Mouse (Mus musculus) forebrain, embryonic 10.5 days (tissue): Measurements from ENCODE around the gene Erv3. TPM values are rescaled to one million over a fixed set of nuclear protein-coding genes. Genes with fewer than 3 reads are reported as not detected.

Experiments used
- DNase-seq: peaks from one replicate; pipeline ENCODE4 v3.0.0-alpha.2; 2017; ENCODE audit warnings: low spot score; ENCODE audit errors: extremely low spot score
- H3K27ac ChIP-seq: fragments of 300-500 bp; sonication (generic); 2 replicates; pipeline ENCODE4 v1.5.1; 2016; ENCODE audit warnings: mild to moderate bottlenecking
- H3K27me3 ChIP-seq: fragments of 300-500 bp; sonication (generic); 2 replicates; pipeline ENCODE4 v1.6.1; 2016; ENCODE audit warnings: mild to moderate bottlenecking; ENCODE audit not compliant: poor library complexity, severe bottlenecking
- H3K36me3 ChIP-seq: fragments of 300-500 bp; sonication (generic); replicated peaks from 2 replicates; pipeline ENCODE4 v1.6.1; 2016; ENCODE audit warnings: mild to moderate bottlenecking, moderate library complexity
- H3K4me1 ChIP-seq: fragments of 300-500 bp; sonication (generic); 2 replicates; pipeline ENCODE4 v1.6.1; 2016
- H3K4me3 ChIP-seq: fragments of 300-500 bp; sonication (generic); 2 replicates; pipeline ENCODE4 v1.5.1; 2016; ENCODE audit warnings: mild to moderate bottlenecking, moderate library complexity
- H3K9me3 ChIP-seq: fragments of 300-500 bp; sonication (generic); 2 replicates; pipeline ENCODE4 v1.6.1; 2016; ENCODE audit warnings: mild to moderate bottlenecking, moderate library complexity
- WGBS: fragments of 180-500 bp; shearing (Covaris S2); methylation state at CpG from one replicate; pipeline ENCODE4 v1.1.7; 2016; 5-methylcytosine and 5-hydroxymethylcytosine counted together
- polyA plus RNA-seq: library from polyadenylated mRNA; unstranded; fragments of >200 nt; fragmentation: Nextera tagmentation; extraction: Ambion mirVana; gene quantifications from 2 replicates; pipeline ENCODE4 v1.2.1, GENCODE M21; 2016

The Erv3 gene
- polyA plus RNA-seq, 1 experiment from 2014 or later, result not detected

DNA sequence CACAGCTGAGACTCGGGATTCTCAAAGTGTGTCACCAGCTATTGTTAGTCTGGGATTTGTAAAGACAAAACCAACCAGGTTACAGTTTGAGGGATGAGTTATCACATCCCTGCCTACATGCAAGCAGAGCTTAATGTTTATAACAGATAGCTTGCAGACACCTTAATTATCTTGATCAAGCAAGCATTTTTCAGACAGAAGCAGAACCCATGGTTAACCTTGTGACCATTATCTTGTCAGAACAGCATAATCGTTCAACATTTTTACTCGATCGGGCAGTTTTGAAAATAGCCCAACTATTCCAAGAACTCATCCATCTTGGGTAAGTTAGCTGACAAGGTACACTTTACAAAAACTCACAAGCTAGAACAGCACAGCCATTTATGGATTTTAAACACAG lies 5.8 kb downstream of the Erv3 start:
- H3K4me3 ChIP-seq, result no peak overlapping the region
- H3K4me1 ChIP-seq, result no peaks in the 10 kb centered on the region
- 80% methylated on average over 4 of the region's 4 CpGs for WGBS
- H3K27me3 ChIP-seq, result no peaks in the 10 kb centered on the region
- no peaks in the 10 kb centered on the region for H3K9me3 ChIP-seq
- DNase-seq, result no peak
- no peaks in the 10 kb centered on the region for H3K36me3 ChIP-seq
- no peak overlapping the region for H3K27ac ChIP-seq

DNA sequence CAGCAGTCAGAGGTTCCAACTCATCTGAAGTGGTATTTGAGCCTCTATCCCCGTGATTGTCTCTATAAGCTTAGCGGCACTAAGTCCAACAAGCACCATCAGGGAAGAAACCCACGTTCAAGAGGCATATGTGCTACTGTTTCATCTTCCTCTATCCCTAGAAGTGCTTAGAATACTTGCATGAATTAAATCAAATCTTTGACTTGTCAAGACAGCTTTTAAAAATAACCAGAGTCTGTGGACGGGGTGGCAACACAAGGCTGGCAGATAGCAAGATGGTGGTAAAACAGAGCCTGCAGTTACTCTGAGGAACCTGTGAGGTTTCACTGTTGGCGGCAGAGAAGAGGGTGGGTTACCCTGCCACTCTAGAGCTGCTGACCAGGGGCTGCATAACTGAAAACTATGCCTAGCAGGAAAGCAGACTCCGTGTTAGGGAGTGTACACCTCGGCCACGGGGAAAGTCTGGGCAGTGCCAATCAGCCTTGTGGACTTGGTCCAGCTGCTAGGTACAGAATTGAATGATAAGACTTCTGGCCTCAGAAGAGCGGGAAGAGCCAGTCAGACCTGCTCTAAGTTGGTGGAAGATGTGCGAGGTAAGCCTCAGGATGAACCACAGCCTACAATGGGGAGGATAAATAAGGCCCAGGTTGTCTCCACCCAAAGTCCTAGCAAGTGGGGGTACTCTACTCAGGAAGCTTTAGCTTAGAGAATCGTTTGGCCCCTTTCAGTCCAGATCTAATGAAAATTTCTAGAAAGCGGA lies 8.0 kb downstream of the Erv3 start:
- no peaks in the 10 kb centered on the region for H3K27me3 ChIP-seq
- 88% methylated on average over 12 of the region's 12 CpGs for WGBS

DNA sequence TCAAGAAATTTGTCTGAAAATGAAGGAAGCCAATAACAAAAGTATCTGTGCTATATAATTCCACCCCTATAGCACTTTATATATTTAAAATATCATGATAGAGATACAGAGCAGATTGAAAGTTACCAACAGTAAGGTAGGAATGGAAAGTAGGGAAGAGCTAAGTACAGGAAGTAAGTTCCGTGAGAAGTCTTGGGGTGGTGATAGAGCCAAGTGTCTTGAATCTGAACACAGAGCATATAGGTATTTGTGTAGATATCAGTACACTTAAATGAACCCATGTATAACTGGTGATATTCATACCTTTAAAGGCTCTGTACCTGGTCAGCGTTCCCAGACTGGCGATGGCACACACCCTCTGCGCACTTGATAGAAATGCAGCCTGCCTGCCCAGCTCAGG lies 9.5 kb downstream of the Erv3 start:
- Histone ChIP-seq H3K27me3 (no peaks in the 10 kb centered on the region), H3K36me3 (no peaks in the 10 kb centered on the region), H3K27ac (no peak overlapping the region), H3K4me3 (no peak overlapping the region), H3K4me1 (peaks cover 29% of the 10 kb centered on the region), H3K9me3 (no peaks in the 10 kb centered on the region)
- no peak for DNase-seq
- 97% methylated on average over 4 of the region's 4 CpGs for whole genome bisulfite sequencing

More for the DNA sequence above, 8.0 kb downstream of the Erv3 start:
- Histone ChIP-seq H3K27ac (no peak overlapping the region), H3K36me3 (no peaks in the 10 kb centered on the region), H3K4me3 (no peak overlapping the region), H3K9me3 (no peaks in the 10 kb centered on the region), H3K4me1 (peaks cover 19% of the 10 kb centered on the region)
- DNase-seq, result no peak

DNA sequence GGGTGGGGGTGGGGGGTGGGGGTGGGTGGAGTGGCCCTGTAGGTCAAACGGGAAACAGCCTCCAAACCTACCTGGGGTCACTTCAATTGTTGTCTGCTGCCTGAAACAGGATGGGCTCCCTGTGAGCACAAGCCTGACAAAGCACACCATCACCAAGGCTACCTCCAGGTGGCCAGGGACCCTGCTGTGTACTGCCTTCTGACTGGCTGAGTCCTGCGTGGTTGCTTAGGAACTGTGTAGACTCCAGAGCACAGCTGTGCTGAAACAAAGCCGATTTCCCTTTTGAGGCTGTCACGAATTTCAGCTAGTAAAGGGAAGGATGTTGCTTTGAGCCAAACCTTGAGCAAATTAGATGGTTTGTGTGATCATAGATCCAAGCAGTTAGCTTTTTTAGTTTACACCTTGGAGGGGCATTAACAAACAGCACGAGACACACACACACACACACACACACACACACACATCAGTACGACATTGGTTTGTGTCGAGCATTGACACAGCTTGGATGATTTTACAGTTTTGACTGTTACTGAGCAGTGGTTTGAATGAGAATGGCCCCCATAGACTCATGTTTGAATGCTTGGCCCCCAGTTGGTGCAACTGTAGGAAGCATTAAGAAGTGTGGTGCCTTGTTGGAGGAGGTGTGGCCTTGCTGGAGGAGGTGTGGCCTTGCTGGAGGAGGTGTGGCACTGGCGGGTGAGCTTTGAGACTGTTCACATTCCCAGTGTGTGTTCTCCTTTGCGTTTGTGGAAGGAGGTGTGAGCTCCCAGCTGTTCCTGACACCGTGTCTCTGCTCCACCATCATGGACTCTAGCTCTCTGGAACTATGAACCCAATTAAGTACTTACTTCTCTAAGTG lies 11.8 kb downstream of the Erv3 start:
- peaks cover 29% of the 10 kb centered on the region for H3K4me1 ChIP-seq
- no peaks in the 10 kb centered on the region for H3K27me3 ChIP-seq
- peak overlapping the region; percentile 82 for H3K27ac ChIP-seq
- peak; percentile 69 for DNase-seq
- H3K4me3 ChIP-seq, result peak overlapping the region; percentile 34
- no peaks in the 10 kb centered on the region for H3K36me3 ChIP-seq
- 3% methylated on average over 10 of the region's 10 CpGs for WGBS
- no peaks in the 10 kb centered on the region for H3K9me3 ChIP-seq

DNA sequence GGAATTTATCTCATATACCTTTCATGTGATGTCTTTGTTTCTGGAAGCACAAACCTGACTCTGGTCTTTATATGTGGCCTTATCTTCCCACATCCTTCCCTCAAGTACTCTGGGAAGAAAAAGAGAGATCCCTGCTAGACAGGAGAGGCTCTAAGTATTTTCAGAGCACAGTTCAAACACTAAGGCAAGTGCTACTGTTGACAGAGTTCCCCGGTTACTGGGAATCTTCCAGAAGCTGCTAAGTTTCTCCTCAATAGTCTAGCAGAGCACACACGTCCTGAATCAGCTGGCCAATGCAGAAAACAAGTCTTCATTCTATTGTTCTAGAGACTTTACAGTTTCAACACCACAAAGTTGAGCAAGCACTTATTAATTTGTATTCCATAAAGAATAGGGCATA lies 12.7 kb downstream of the Erv3 start:
- Histone ChIP-seq H3K27ac (peak overlapping the region; percentile 82), H3K36me3 (no peaks in the 10 kb centered on the region), H3K9me3 (no peaks in the 10 kb centered on the region), H3K4me1 (peaks cover 32% of the 10 kb centered on the region), H3K27me3 (no peaks in the 10 kb centered on the region), H3K4me3 (no peak overlapping the region)
- WGBS, result 34% methylated on average over 2 of the region's 2 CpGs
- DNase-seq, result no peak

DNA sequence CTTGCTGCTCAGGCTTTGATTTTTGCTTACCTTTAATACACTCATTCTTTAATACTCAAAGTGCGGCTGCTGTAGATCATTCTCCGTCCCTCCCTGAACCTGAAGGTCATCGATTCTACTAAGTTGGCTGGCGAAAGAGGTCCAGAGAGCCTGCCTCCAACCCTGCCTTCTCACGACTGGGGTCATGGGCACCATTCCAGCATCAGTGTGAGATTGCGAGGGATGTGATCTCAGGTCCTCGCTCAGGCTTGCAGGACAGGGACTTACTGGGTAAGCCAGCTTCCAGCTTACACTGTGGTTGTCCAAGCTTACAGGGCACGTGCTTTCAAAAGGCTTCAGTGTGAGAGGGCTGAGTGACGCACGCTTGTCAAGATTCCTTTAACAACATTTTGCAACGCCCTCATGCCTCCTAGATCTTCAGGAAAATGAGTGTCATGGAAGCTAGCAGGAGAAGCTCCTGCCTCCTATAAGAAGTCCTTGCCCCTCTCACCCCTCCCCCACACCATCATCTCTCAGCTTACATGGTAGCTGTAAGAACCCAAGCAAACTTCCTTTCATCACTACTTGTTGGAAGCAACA lies 13.3 kb downstream of the Erv3 start:
- Histone ChIP-seq H3K27ac (peak overlapping the region; percentile 82; the same call in 1 of the 2 replicates), H3K27me3 (no peaks in the 10 kb centered on the region), H3K4me3 (no peak overlapping the region), H3K4me1 (peaks cover 35% of the 10 kb centered on the region), H3K9me3 (no peaks in the 10 kb centered on the region), H3K36me3 (no peaks in the 10 kb centered on the region)
- WGBS, result 82% methylated on average over 11 of the region's 11 CpGs
- no peak for DNase-seq

DNA sequence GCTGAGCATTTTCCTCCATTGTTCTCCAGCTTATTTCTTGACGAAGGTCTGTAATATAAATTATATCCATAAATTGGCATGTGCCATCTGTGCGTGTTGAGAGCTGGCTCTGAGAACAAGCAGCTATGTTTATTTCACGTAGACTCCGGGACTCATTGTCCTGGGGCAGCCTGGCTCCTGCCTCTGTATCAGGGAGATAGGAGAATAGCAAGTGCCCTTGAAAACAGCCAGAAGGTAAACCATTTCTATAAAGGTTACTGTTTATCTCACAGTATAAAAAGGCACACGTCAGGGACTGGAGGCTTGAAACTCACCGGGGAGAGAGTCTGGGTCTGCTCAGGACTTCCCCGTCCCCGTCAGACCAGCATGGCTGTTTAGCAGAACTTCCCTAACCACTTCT lies 13.9 kb downstream of the Erv3 start:
- H3K4me1 ChIP-seq, result peaks cover 41% of the 10 kb centered on the region
- 82% methylated on average over 8 of the region's 8 CpGs for WGBS
- no peaks in the 10 kb centered on the region for H3K9me3 ChIP-seq
- no peak overlapping the region for H3K27ac ChIP-seq
- H3K27me3 ChIP-seq, result no peaks in the 10 kb centered on the region
- no peak overlapping the region for H3K4me3 ChIP-seq
- H3K36me3 ChIP-seq, result no peaks in the 10 kb centered on the region
- no peak for DNase-seq

DNA sequence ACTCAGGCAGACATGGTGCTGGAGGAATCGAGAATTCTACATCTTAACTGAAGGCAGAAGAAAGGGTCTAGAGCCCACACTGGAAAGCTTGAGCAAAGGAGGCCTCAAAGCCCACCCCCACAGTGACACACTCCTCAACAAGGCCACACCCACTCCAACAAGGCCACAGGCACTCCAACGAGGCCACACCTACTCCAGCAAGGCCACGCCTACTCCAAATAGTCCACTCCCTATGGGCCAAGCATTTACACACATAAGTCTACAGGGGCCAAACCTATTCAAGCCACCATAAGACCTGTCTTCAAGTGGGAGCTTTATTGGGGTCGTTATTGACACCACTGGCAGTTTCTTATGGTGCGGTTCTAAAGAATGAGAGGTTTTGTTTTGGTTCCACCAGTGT lies 17.0 kb downstream of the Erv3 start:
- Histone ChIP-seq H3K4me1 (peaks cover 44% of the 10 kb centered on the region), H3K9me3 (no peaks in the 10 kb centered on the region), H3K27me3 (no peaks in the 10 kb centered on the region), H3K36me3 (no peaks in the 10 kb centered on the region), H3K4me3 (no peak overlapping the region), H3K27ac (no peak overlapping the region)
- WGBS, result 94% methylated on average over 5 of the region's 5 CpGs
- no peak for DNase-seq

DNA sequence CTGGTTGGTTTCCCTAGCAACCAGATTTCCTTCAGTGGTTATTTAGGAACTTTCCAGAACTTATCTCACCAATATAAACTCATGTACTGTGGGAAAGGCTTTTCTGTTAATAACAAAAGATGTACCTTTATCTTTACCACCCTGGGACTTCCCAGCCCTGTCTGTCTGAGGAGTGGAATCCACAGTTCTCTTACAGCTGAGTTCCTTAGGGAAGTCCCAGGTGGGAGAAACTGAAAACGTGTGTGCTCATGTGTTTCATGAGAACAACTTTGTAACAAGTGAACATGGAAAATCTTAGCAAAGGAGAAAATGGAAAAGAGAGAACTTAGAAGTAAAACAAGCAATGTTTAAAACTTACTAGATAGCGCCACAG lies 18.2 kb downstream of the Erv3 start:
- Histone ChIP-seq H3K4me3 (no peak overlapping the region), H3K36me3 (no peaks in the 10 kb centered on the region), H3K4me1 (peaks cover 31% of the 10 kb centered on the region), H3K27ac (peak overlapping the region; percentile 62), H3K9me3 (no peaks in the 10 kb centered on the region), H3K27me3 (no peaks in the 10 kb centered on the region)
- DNase-seq, result no peak
- 72% methylated on average over 2 of the region's 2 CpGs for WGBS

DNA sequence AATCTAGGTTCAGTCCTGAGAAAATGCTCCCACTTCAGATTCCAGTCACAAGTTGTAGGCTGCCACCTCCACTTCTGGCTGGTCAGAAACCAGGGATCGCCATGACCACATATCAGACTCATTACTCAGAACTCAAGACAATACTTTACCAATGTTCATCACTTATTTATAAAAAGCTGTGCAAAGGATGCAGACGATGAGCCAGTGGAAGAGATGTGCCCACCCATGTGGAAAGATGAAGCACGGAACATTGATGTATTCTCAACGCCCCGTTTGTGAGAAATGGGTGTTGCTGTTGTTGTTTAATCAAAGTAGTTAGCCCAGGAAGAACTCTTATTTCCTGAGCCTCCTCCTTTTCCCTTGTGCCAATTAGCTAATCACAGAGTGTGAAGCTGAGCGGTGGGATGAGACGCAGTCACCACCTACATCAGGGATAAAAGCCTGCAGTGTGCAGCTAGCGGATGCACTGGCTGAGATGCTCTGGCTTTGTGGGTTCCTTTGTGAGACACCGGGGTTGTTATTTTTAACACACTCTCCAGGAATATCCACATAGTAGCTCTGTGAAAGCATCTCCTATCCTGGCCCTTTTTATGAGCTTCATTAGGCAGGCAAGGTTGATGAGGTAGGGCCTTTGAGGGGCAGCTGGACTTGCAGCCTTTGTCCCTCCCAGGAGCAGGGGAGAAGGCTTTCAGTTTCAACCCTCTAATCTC lies 18.8 kb downstream of the Erv3 start:
- no peaks in the 10 kb centered on the region for H3K27me3 ChIP-seq
- H3K27ac ChIP-seq, result peak overlapping the region; percentile 62
- 47% methylated on average over 9 of the region's 9 CpGs for WGBS
- peak overlapping the region; percentile 15; the same call in 1 of the 2 replicates for H3K4me3 ChIP-seq
- H3K36me3 ChIP-seq, result no peaks in the 10 kb centered on the region
- H3K9me3 ChIP-seq, result no peaks in the 10 kb centered on the region
- DNase-seq, result peak; percentile 41
- H3K4me1 ChIP-seq, result peaks cover 26% of the 10 kb centered on the region

DNA sequence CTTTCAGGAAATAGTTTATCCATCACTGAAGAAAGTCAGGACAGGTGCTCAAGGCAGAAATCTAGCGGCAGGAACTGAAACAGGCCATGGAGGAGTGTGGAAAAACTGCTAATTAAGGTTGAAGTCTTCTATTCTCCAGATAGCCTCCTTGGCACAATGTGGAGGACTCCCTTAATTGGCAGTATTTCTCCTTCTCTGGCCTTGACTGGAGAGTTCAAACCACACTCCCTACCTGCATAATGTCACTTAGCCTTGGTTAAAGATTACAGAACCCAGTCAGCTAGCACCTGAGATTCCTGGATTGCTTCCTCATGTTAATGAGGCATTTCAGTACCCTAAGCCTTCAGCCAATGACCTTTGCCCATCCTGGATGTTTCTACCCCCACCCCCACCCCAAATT lies 25.3 kb downstream of the Erv3 start:
- WGBS, result 86% methylated on average over 1 of the region's 1 CpGs
- DNase-seq, result no peak

DNA sequence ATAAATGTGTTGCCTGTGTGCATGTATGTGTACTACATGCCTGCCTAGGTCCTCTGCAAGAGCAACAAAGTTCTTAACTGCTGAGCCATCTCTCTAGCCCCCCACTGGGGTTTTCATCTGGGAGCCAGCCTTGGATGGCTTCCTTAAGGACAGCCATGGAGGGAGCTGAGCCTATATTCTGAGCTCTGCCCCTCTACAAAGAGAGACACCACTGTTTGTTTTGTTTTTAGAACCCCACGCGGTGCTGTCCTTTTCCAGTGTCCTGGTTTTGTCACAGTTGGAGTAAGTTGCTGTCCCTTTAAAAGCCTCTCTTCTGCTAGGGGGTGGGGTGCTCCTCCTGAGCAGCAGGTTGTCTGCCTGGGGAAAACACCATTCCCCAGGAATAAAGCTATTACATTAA lies 27.7 kb downstream of the Erv3 start:
- Histone ChIP-seq H3K27ac (no peak overlapping the region), H3K9me3 (peaks cover 15% of the 10 kb centered on the region), H3K36me3 (no peaks in the 10 kb centered on the region), H3K4me1 (peaks cover 8% of the 10 kb centered on the region), H3K4me3 (no peak overlapping the region), H3K27me3 (no peaks in the 10 kb centered on the region)
- no peak for DNase-seq
- 17% methylated on average over 2 of the region's 2 CpGs for WGBS

More for the DNA sequence above, 25.3 kb downstream of the Erv3 start:
- Histone ChIP-seq H3K9me3 (peaks cover 15% of the 10 kb centered on the region), H3K27me3 (no peaks in the 10 kb centered on the region), H3K36me3 (no peaks in the 10 kb centered on the region), H3K27ac (no peak overlapping the region), H3K4me1 (no peaks in the 10 kb centered on the region), H3K4me3 (no peak overlapping the region)
